Mouse (Mus musculus) lung, postnatal 4 days (tissue): ENCODE measurements around the gene Fiz1.
"Not testable (repeated sequence)": the region's sequence is repeated elsewhere in the genome, so short reads cannot be mapped to it uniquely, and the experiment has no call there.

Experiments used
- DNase-seq, 2 experiments: peaks; one replicate each; pipeline ENCODE4 v3.0.0; 2021

The Fiz1 gene

DNA sequence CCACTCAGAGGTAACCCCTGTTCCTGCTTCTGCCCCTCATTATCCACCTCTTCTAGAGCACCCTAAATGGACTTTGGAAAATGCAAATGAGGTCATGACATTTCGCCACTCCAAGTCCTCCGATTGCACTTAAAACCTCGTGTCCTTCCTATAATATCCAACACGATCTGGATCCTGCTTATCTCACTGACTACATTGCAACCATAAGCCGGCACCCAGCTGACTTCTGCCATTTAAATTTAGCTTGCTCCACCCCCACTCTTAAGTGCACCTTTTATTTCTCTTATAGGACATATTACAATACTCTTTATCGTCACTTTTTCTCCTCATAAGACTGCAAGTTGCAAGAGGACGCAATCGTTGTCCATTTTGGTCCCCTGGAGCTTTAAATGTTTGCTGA, 23.0 kb upstream of the Fiz1 start:
- no peak for DNase-seq

DNA sequence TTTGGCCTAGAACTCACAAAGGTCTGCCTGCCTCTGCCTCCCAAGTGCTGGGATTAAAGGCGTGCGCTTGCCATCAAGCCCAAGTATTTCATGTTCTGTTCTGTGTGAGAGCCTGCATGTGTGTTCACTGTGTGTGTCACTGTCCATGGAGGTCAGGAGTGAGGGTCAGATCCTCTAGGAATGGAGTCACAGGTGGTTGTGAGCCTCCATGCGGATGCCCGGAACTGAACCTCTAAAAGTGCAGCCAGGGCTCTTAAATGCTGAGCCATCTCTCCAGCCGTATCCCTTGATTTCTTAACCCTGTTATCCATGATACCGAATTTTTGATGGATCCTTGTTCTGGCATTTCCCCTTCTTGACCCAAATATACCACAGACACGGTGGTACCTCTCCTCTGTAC, 22.5 kb upstream of the Fiz1 start:
- no peak for DNase-seq

DNA sequence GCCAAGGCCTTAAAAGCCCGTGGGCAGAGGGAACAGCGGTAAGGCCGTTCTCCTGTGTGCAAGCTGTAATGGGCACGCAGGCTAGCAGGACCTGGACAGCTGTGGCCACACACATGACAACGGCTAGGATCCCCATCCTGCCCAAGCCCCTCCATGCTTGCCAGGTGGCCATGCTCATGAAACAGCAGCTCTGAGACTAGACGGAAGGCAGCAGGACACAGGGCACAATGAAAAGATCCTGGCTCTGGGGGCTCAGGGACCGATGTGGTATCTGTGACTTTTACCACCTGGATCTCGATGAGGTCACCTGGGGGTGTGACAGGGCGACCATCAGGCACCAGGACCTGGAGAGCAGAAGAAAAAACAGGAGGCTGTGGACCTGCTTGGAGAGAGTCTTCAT, 21.6 kb upstream of the Fiz1 start:
- no peak for DNase-seq

DNA sequence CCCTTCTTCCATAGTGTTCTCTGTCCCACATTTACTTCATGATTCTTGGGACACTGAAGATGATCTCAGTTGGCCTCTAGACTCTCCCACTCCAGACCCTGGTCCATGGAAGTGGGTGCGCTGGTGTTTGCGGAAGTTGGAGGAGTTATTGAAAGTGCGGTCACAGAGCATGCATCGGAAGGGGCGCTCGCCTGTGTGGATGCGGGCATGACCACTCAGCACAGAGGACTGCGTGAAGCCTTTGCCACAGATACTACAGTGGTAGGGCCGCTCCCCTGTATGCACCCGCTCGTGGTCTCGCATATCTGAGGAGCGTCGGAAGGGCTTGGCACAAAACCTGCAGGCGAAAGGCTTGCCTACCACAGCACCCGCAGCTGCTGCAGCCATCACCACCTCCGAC, 21.1 kb upstream of the Fiz1 start:
- no peak for DNase-seq

DNA sequence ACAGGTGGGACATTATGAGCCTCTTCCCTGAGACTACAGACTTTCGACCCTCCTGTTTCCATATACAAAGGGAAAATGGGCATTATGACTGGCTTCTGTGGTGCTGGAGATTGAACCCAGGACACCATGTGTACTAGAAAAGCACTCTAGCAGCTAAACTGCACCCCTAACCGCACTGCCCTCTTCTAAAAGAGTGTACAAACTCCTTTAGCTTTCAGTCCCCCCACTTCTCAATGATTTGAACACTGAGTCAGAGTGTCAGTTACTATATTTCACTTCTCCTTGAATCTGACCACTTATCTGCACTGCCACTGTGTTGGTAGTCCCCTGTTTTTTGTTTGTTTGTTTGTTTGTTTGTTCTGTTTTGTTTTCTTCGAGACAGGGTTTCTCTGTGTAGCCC, 19.3 kb upstream of the Fiz1 start, which contains the start of gene 4632433K11Rik:
Gene 4632433K11Rik, plus strand, starts transcription at position 301 of the 400 bp plus-strand sequence.
- DNase-seq = no peak

DNA sequence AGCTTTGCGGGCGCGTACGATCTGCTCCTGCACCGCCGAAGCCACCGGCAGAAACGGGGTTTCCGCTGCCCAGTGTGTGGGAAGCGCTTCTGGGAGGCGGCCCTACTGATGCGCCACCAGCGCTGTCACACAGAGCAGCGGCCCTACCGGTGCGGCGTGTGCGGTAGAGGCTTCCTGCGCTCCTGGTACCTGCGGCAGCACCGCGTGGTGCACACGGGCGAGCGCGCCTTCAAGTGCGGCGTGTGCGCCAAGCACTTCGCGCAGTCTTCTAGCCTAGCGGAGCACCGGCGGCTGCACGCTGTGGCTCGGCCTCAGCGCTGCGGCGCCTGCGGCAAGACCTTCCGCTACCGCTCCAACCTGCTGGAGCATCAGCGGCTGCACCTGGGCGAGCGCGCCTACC, 17.0 kb upstream of the Fiz1 start:
- DNase-seq = no peak

DNA sequence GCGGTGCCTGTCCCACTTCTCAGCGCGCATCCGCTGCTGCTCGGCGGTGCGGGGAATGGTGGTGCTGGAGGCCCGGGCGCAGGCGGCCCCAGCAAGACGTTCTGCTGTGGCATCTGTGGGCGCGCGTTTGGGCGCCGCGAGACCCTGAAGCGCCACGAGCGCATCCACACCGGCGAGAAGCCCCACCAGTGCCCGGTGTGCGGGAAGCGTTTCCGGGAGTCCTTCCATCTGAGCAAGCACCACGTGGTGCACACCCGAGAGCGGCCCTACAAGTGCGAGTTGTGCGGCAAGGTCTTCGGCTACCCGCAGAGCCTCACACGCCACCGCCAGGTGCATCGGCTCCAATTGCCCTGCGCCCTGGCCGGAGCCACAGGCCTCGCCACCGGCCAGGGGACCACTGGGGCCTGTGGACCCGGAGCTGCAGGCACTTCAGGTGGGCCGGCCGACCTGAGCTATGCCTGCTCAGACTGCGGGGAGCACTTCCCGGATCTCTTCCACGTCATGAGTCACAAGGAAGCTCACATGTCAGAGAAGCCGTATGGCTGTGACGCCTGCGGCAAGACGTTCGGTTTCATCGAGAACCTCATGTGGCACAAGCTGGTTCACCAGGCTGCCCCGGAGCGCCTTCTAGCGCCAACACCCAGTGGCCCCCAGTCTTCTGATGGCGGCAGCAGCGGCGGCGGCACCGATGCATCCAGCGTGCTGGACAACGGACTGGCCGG, 16.2 kb upstream of the Fiz1 start:
- no peak for DNase-seq

DNA sequence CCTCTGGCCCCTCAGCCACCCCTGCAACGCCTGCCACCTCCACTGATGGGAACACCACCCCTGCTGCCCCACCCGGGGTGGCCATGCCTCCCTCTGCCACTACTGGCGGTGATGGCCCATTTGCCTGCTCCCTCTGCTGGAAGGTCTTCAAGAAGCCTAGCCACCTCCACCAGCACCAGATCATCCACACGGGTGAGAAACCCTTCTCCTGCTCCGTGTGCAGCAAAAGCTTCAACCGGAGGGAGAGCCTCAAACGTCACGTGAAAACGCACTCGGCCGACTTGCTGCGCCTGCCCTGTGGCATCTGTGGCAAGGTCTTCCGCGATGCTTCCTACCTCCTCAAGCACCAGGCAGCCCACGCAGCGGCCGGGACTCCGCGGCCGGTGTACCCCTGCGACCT, 15.4 kb upstream of the Fiz1 start:
- no peak for DNase-seq

DNA sequence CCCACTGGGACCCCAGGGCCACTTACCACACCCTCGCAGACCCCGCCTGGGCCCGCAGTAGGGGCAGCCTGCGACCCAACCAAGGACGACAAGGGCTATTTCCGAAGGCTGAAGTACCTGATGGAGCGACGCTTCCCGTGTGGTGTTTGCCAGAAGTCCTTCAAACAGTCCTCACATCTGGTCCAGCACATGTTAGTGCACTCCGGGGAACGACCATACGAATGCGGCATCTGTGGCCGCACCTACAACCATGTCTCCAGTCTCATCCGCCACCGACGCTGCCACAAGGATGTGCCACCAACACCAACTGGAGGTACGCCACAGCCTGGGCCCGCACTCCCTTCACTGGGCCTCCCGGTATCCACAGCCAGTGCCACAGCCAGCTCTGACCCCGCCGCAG, 15.0 kb upstream of the Fiz1 start:
- no peak for DNase-seq

DNA sequence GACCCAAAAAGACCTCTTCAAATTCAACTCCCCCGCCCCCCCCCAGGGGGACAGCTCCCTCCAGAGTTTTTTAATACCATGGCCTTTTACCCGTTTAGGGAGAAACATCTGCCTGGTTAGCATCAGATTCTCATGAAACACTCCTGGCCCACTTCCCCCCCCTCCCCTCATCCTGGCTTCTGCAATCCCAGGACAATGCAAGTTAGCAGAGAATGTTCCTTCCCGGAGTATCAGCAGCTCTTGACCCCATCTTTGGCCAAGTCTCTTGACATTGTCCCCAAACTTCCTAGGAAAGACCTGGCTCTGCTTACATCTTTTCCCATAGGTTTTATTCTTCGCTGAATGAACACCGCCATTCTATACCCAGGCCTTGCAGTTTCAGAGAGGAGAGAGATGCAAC, 6.7 kb upstream of the Fiz1 start:
- DNase-seq = no peak

DNA sequence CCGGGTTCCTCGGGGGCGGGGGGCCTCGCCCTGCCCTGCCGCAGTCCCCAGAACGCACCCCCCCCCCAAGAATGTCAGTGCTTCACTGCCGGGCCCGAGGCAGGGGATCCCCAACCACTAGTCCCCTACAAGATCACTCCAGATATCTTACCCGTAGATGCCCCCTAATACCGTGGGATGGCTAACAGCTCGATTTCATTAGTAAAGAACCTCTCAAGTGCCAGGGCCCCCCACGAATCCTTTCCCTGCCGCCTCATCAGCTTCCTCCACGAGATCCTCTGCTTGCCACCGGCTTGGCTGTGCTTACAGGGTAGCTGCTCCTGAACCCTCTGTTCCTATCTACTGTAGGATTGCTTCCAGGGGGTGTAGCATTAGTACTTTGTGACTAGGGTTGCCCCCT, 6.2 kb upstream of the Fiz1 start:
- DNase-seq = no peak

DNA sequence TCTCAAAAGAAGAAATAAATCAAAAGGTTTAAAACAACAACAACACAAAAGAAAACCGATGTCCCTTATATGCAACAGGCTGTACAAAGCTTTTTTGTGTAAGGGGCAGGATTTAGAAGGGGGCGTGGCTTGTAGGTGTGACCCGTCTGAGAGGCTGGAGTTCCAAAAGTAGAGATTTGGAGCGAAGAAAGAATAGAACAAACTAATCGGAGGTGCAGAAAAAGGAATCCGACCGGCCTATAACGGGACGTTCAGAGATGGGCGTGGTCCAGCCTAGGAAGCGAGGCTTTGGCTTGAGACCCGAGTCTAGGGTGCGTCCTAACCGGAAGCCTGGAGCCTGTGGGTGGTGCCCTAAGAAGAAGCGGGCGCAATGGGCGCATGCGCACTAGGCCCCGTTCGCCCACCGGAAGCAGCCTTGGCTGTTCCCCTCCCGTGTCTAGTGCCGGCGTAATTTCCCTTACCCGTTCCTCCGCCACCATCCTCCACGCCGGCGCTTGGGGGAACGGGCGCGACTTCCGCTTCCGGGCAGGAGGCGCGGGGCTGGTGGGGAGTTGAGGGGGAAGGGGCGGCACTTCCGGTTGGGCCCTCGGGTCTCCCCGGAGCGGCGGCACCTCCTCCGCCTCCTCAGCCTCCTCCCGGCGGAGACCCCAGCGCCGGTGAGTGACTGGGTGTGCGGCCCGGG, 5.6 kb upstream of the Fiz1 start, which contains the start of the genes Zfp865 and Ccdc106:
Gene Zfp865, plus strand, starts transcription at position 377 of the 682 bp plus-strand sequence.
Gene Ccdc106, plus strand, starts transcription at position 554 of the 682 bp plus-strand sequence.
- peak; percentile 99 to 100 for DNase-seq

DNA sequence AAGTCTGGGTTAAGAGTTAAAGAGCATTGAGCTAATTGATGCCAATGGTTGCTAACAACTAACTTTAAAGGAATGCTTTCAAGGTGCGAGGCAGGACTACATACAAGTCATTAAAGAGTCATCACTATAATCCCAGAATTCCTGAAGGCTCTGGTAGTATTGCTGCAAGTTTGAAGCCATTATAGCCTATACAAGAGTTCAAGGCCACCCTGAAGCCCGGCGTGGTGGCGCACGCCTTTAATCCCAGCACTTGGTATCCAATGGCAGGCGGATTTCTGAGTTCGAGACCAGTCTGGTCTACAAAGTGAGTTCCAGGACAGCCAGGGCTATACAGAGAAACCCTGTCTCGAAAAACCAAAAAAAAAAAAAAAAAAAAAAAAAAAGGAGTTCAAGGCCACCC, 5.1 kb upstream of the Fiz1 start:
- not testable (repeated sequence) for DNase-seq

DNA sequence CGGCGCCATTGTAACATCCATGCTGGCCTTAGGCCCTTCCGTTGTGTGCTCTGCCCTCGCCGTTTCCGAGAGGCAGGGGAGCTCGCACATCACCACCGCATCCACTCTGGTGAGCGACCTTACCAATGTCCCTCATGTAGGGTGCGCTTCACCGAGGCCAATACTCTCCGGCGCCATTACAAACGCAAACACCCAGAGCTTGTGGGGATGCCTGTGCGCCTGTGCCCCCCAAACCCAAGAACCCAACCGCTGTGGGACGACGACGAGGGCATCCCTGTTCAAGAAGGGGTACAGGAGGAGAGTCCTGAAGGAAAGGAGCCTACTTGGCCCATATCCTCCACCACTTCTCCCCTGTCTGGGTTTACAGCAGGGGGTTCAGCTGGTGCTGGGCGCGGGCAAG, 3.4 kb upstream of the Fiz1 start:
- DNase-seq = no peak

DNA sequence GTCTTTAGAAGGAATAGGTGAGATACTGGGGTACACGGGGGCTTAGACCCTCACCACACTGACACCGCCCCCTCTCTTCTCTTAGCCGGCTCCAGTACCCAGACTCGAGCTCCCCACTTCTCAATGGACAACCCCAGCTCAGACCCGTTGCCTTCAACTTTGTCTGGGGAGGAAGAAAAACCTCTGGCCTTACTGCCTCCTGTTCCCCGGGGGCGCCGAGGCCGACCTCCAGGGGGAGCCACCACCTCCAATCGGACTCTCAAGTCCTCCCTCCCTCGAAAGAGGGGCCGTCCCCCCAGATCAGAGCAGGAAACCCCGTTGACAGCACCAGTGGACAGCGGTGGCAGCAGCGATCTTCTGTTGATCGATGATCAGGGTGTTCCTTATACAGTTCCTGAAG, 2.9 kb upstream of the Fiz1 start:
- DNase-seq = peak in 1 of 2 experiments; percentile 39

DNA sequence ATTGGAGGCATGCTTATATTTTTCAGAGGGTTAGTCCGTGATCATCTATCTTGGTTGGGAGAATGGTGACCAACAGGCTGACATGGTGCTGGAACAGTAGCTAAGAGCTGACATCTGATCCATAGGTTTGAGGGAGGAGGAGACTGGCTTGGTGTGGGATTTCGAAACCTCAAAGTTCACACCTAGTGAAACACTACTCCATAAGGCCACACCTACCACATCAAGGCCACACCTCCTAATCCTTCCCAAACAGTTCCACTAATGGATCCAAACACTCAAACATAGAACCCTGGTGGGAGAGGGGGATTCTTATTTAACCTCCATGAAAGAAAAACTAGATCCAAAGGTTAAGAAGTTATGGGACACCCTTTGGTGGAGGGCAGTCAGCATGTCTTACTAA, 2.4 kb upstream of the Fiz1 start:
- DNase-seq = no peak

DNA sequence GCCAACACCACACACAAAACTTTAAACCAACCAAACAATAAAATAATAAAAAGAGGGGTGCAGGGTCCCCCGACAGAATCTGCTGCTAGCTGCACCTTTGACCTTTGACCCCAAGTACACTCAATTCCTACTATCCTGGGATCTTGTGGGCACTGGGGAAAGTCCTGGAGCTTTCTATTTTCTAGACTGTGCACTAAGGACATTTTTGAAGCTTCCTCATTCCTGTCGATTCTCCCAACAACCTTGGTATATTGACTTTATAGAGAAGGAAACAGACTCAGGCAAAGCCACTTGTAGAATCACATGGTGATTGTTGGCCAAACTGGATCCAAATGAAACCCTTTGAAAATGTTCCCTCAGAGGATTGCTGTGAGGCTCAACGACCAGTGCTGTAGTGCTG, 1.6 kb upstream of the Fiz1 start:
- DNase-seq = no peak

DNA sequence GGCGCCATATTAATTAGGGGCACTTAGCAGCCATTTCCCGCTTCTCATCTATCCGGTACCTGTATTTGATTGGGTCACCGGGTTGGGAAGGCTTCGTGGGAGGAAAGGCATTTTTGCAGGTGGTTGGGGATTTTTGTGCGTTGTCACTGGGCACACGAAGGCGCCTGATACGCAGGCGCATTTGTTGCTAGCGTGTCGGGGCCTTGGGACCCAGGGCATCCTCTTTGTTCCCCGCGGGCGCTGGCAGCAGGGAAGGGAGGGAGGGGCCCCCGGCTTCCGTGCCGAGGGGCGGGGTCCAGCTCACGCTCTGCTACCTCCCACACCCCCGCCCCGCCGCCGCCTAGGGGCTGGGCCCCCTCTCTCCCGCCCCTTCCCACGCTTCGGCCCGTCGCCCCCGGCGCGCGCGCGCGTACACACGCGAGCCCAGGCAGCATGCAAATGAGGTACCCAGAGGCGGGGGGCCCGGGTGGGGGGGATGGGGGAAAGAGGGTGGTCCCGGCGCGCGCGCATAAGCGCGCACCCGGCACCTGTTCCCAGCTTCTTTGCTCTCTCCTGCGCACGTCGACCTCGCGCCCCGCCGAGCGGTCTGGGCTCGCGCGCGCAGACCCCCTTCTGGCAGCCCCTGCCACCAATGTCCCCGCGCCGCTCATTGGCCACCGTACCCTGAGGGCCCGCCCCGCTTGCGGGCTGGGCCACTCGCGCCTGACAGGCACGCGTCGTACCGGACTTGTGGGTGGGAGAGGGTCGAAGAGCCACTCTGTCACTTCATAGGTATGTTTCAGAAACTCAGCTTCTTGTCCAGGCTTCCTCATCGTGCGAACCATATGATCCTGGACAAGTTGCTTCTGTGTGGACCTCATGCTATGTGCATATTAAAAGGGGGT, 863 bp upstream of the Fiz1 start, which contains the start of gene Gm44973:
Gene Gm44973, plus strand, starts transcription at position 379 of the 884 bp plus-strand sequence.
- DNase-seq = peak; percentile 95 to 98

DNA sequence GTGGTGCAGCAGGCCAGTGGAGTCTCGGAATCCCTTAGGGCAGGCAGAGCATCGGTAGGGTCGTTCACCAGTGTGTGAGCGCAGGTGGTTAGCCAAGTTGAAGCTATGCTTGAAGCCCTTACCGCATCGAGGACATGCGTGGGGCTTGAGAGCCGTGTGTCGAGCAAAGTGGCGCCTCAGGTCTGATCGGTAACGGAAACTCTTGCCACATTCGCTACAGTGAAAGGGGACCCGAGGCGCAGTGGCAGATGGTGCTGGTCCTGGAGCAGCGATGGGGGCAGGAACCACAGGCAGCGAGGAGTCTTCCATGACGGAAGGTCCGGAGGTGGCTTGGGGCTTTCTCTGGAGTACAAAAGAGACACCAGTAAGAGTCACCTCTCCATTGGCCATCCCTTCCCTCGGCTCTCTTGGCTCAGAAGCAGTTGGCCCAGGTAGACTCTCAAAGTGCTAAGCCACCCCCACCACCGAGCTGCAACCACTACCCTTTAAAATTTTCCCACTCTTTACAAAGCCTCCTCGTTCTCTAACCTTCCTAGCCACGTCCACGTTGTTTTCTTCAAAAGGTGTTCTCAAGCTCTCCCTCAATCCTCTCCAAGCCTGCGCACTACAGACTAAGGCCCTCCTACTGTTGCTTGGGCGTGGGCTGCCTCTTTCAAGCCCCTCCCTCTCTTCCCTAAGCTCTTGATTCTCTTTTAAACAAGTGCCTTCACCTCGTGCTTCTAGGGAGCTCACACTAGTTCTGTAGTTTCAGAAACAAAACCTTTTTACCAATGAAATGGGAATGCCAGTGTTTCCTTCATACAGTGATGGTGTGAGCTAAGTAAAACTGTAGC, 1.6 kb downstream of the Fiz1 start:
- DNase-seq = peak in 1 of 2 experiments; percentile 41

DNA sequence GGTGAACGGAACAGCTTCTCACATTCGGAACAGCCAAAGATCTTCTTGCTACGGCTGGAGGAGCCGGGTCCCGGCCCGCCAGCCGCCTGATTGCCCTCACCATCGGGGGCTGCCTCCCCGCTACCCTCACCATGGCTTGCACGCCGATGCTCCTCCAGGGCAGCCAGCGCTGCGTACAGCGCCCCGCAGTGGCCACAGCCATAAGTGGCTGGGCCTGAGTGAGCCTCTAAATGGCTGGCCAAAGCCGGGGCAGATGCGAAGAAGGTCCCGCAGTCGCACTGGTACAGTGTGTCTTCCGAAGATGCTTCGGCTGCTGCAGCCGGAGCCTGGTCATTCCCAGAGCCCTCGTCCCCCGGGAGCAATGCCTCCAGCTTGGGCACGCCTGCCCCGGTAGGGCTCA, 6.3 kb downstream of the Fiz1 start:
- DNase-seq = no peak

DNA sequence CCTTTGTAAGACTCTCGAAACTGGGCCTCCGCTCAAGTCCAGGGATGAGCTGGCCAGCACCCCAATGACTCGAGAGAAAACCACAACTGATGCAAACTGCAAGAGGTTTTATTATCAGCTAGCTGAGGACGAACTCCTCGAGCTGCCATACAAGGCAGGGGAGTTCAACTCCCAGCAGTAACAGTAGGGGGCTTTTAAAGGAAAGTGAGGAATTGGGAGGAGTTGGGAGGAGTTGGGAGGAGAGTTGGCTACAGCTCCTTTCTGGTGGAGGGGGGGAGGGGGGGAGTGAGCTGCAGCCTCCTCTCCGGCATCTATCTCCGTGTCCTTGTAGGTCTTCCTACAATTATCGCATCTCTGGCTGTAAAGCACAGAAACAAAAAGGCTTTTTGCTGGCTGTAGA, 11.6 kb downstream of the Fiz1 start:
- DNase-seq = not testable (repeated sequence)

DNA sequence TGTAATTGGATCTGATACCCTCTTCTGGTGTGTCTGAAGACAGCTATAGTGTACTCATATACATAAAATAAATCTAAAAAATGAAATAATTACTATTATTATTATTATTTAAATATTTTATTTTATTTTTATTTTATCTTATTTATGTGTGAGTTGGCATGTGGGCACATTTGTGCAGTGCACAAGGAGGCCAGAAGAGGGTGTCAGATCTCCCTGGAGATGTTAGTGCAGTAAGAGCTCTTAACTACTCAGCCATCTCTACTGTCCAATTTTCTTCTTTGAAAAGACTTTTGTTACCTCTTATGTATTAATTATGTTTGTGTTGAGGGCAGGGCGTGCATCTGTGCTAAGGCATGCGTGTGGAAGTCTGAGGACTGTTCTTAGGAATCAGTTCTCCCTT, 14.6 kb downstream of the Fiz1 start:
- DNase-seq = peak in 1 of 2 experiments; percentile 46
